ENCODE assay signal across 12 mouse cellular contexts in the genomic region with DNA sequence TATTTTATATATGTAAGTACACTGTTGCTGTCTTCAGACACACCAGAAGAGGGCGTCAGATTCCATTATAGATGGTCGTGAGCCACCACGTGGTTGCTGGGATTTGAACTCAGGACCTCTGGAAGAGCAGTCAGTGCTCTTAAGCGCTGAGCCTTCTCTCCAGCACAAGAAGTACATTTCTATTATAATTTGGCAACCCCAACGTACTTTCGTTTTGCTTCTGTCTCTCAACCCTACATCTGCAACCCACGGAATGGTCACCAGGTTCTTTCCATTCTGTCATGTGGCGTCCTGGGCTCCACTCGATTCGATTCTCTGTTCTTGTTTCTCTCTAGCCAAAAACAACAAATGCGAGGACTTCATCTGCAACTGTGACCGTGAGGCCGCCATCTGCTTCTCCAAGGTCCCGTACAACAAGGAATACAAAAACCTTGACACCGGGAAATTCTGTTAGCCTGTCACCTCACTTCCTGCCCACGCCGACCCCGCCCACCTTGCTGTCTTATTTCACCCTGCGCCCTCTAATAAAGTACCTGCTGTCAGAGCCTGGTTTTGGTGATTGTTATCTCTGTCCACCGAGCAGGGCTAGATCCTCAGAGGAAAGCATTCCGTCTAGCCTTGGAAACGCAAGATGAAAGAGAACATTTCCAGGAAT. TPM values are rescaled to one million over a fixed set of nuclear protein-coding genes. Genes with fewer than 3 reads are reported as not detected.
DNase-seq lines count a peak whose midpoint lies in the region; ATAC-seq and TF ChIP-seq lines count a peak whose summit lies in the region.
"Had no signal": no experiment of that assay in that cellular context is flagged by ENCODE, and none has a peak within 500 bp of the region (broad histone marks: within the 10 kb centered on the region; RNA-seq: fewer than 3 reads in every experiment).

No protein-coding gene starts in this region.

- TF ChIP-seq EP300 in stomach, postnatal 0 days (optimal IDR thresholded peaks at IDR 0.05), result no peak

- no peaks in the 10 kb centered on the region for H3K9me3 ChIP-seq in forebrain, embryonic 11.5 days (ENCODE audit: control insufficient read depth, low read length)
- H3K9me3 ChIP-seq in forebrain, embryonic 16.5 days (ENCODE audit: control insufficient read depth, low read length), result no peaks in the 10 kb centered on the region
- no peaks in the 10 kb centered on the region for H3K9me3 ChIP-seq in stomach, postnatal 0 days (ENCODE audit: control insufficient read depth, low read length)
- H3K9me3 ChIP-seq: limb, embryonic 13.5 days had no signal

- no peak overlapping the region for H3K4me3 ChIP-seq in forebrain, embryonic 11.5 days (ENCODE audit: low read depth, low read length)
- H3K4me3 ChIP-seq in forebrain, embryonic 16.5 days (replicated peaks; ENCODE audit: low read length), result no peak overlapping the region
- H3K4me3 ChIP-seq in spleen, adult 2 months (ENCODE audit: extremely low read depth, insufficient read depth, insufficient read length), result peak overlapping the region; percentile 47; the same call in 1 of the 2 replicates
- H3K4me3 ChIP-seq in bone marrow macrophage, adult 2 months (ENCODE audit: insufficient read depth, low read length), result 0 out of 2 replicates have a peak overlapping the region, but pooled peaks have one; percentile 7
- H3K4me3 ChIP-seq in stomach, postnatal 0 days (ENCODE audit: low read depth, low read length), result no peak overlapping the region
- H3K4me3 ChIP-seq: limb, embryonic 13.5 days had no signal

- H3K4me1 ChIP-seq in forebrain, embryonic 11.5 days (replicated peaks; ENCODE audit: control insufficient read depth, insufficient read depth, low read length), result peaks cover 2% of the 10 kb centered on the region; the same call in 1 of the 2 replicates
- peaks cover 11% of the 10 kb centered on the region for H3K4me1 ChIP-seq in forebrain, embryonic 16.5 days (replicated peaks; ENCODE audit: control insufficient read depth, insufficient read depth, low read length)
- H3K4me1 ChIP-seq in spleen, adult 2 months (ENCODE audit: control insufficient read depth, insufficient read depth, insufficient read length), result no peaks in the 10 kb centered on the region
- 0 out of 2 replicates have a peak, but pooled peaks cover 2% of the 10 kb centered on the region for H3K4me1 ChIP-seq in bone marrow macrophage, adult 2 months (ENCODE audit: control insufficient read depth, insufficient read depth, low read length)
- 0 out of 2 replicates have a peak, but pooled peaks cover 2% of the 10 kb centered on the region for H3K4me1 ChIP-seq in stomach, postnatal 0 days (replicated peaks; ENCODE audit: control insufficient read depth, insufficient read depth)

- TF ChIP-seq CTCF in spleen, adult 2 months (IDR thresholded peaks at IDR 0.05; ENCODE audit: extremely low read depth, insufficient read depth, insufficient read length, insufficient replicate concordance), result no peak
- TF ChIP-seq CTCF in bone marrow macrophage, adult 2 months (IDR thresholded peaks at IDR 0.05; ENCODE audit: low read depth, low read length), result no peak
- no peak for TF ChIP-seq CTCF in stomach, postnatal 0 days (IDR thresholded peaks at IDR 0.05; ENCODE audit: low read depth)

- peaks cover under 1% of the 10 kb centered on the region; the same call in 1 of the 2 replicates for H3K27me3 ChIP-seq in forebrain, embryonic 11.5 days (ENCODE audit: control insufficient read depth, insufficient read depth, low read length)
- H3K27me3 ChIP-seq in forebrain, embryonic 16.5 days (replicated peaks; ENCODE audit: control insufficient read depth, insufficient read depth, low read length), result no peaks in the 10 kb centered on the region
- no peaks in the 10 kb centered on the region for H3K27me3 ChIP-seq in spleen, adult 2 months (ENCODE audit: control insufficient read depth, insufficient read depth, low read length)
- H3K27me3 ChIP-seq in splenic B cell, adult 2 months (ENCODE audit: control insufficient read depth, insufficient read depth, low read length, poor library complexity, severe bottlenecking), result no peaks in the 10 kb centered on the region
- no peaks in the 10 kb centered on the region for H3K27me3 ChIP-seq in stomach, postnatal 0 days (ENCODE audit: control insufficient read depth, insufficient read depth, low read length)
- H3K27me3 ChIP-seq: limb, embryonic 13.5 days had no signal

- no peaks in the 10 kb centered on the region for H3K36me3 ChIP-seq in forebrain, embryonic 11.5 days (ENCODE audit: control insufficient read depth, insufficient read depth, low read length)
- no peaks in the 10 kb centered on the region for H3K36me3 ChIP-seq in forebrain, embryonic 16.5 days (ENCODE audit: control insufficient read depth, insufficient read depth)
- peaks cover 2% of the 10 kb centered on the region for H3K36me3 ChIP-seq in spleen, adult 2 months (ENCODE audit: control insufficient read depth, insufficient read depth, low read length)
- no peaks in the 10 kb centered on the region for H3K36me3 ChIP-seq in splenic B cell, adult 2 months (ENCODE audit: control insufficient read depth, insufficient read depth, low read length, poor library complexity, severe bottlenecking)
- H3K36me3 ChIP-seq in stomach, postnatal 0 days (ENCODE audit: control insufficient read depth, insufficient read depth, low read length), result no peaks in the 10 kb centered on the region

- no peak for ATAC-seq in forebrain, embryonic 11.5 days (replicated peaks; ENCODE audit: low FRiP score)
- ATAC-seq in forebrain, embryonic 16.5 days, result no peak
- no peak for ATAC-seq in stomach, postnatal 0 days (ENCODE audit: low FRiP score, low TSS enrichment)

- H3K9ac ChIP-seq in forebrain, embryonic 11.5 days (ENCODE audit: low read length), result no peak overlapping the region
- H3K9ac ChIP-seq in forebrain, embryonic 16.5 days (replicated peaks; ENCODE audit: low read depth, low read length), result no peak overlapping the region
- no peak overlapping the region for H3K9ac ChIP-seq in stomach, postnatal 0 days (ENCODE audit: low read length)
- H3K9ac ChIP-seq: limb, embryonic 13.5 days had no signal

- WGBS in forebrain, embryonic 11.5 days, result 80% methylated on average over 22 of the region's 22 CpGs
- WGBS in forebrain, embryonic 16.5 days, result 76% methylated on average over 22 of the region's 22 CpGs
- WGBS in spleen, adult 2 months, result 49% methylated on average over 22 of the region's 22 CpGs
- WGBS in stomach, postnatal 0 days, result 68% methylated on average over 22 of the region's 22 CpGs

- no peak overlapping the region for H3K4me2 ChIP-seq in forebrain, embryonic 11.5 days (ENCODE audit: low read depth, low read length, severe bottlenecking)
- no peak overlapping the region for H3K4me2 ChIP-seq in forebrain, embryonic 16.5 days (ENCODE audit: low read length)
- no peak overlapping the region for H3K4me2 ChIP-seq in stomach, postnatal 0 days (replicated peaks; ENCODE audit: low read depth)
- H3K4me2 ChIP-seq: limb, embryonic 13.5 days had no signal

- peak; percentile 45 for DNase-seq in forebrain, embryonic 11.5 days (ENCODE audit: low spot score)
- DNase-seq in spleen, adult 2 months (ENCODE audit: low read depth in 1 of 2, low spot score in 2 of 2), result no peak
- no peak for DNase-seq in spleen, postnatal 4 days (ENCODE audit: low spot score in 2 of 2)
- peak; percentile 55 for DNase-seq in splenic B cell, adult 2 months (ENCODE audit: low read depth, low spot score)
- DNase-seq in stomach, postnatal 0 days (ENCODE audit: low spot score), result no peak
- no peak for DNase-seq in cerebellum, postnatal 4 days (ENCODE audit: low spot score in 2 of 2)
- DNase-seq: cerebellum, adult 8-10 months had no signal

- no peak overlapping the region for H3K27ac ChIP-seq in forebrain, embryonic 11.5 days (ENCODE audit: low read depth, low read length)
- no peak overlapping the region for H3K27ac ChIP-seq in forebrain, embryonic 16.5 days (ENCODE audit: low read length)
- H3K27ac ChIP-seq in spleen, adult 2 months (ENCODE audit: insufficient read depth, low read length), result no peak overlapping the region
- H3K27ac ChIP-seq in bone marrow macrophage, adult 2 months (ENCODE audit: insufficient read depth, low read depth, low read length), result no peak overlapping the region
- no peak overlapping the region for H3K27ac ChIP-seq in stomach, postnatal 0 days (replicated peaks)
- H3K27ac ChIP-seq: limb, embryonic 13.5 days had no signal

- no peak for TF ChIP-seq POLR2A in spleen, adult 2 months (IDR thresholded peaks at IDR 0.05; ENCODE audit: low read depth, low read length)
- no peak for TF ChIP-seq POLR2A in bone marrow macrophage, adult 2 months (IDR thresholded peaks at IDR 0.05; ENCODE audit: borderline replicate concordance, low read depth, low read length)

RNA-seq across cellular contexts. Expression of gene Pla2g1b, which starts 8.2 kb away (rescaled TPM):
- polyA plus RNA-seq in forebrain, embryonic 11.5 days (2014; fragmentation: Nextera tagmentation; extraction: Ambion mirVana), result not detected in 2 replicates
- not detected in 2 replicates for polyA plus RNA-seq in forebrain, embryonic 16.5 days (2015; fragmentation: Nextera tagmentation; extraction: Ambion mirVana)
- polyA plus RNA-seq in spleen, adult 2 months (2012; rRNA removed), result 284 and 435 TPM in 2 replicates
- not detected in 2 replicates for polyA plus RNA-seq in bone marrow macrophage, adult 2 months (2012; ENCODE audit: insufficient read depth, insufficient read length, missing spikeins)
- 464 and 489 TPM in 2 replicates for polyA plus RNA-seq in stomach, postnatal 0 days (2015; fragmentation: Nextera tagmentation; extraction: Ambion mirVana)
- polyA plus RNA-seq: embryonic facial prominence, embryonic 14.5 days; limb, embryonic 13.5 days; neural tube, embryonic 11.5 days had no signal

RNA-seq across cellular contexts. Expression of gene Sirt4, which starts 10.2 kb away (rescaled TPM):
- 20.6 and 22.0 TPM in 2 replicates for polyA plus RNA-seq in forebrain, embryonic 11.5 days (2014; fragmentation: Nextera tagmentation; extraction: Ambion mirVana)
- 32.7 and 37.6 TPM in 2 replicates for polyA plus RNA-seq in forebrain, embryonic 16.5 days (2015; fragmentation: Nextera tagmentation; extraction: Ambion mirVana)
- 19.6 and 28.2 TPM in 2 replicates for polyA plus RNA-seq in spleen, adult 2 months (2012; rRNA removed)
- polyA plus RNA-seq in bone marrow macrophage, adult 2 months (2012; ENCODE audit: insufficient read depth, insufficient read length, missing spikeins), result 15.6 and 17.8 TPM in 2 replicates
- polyA plus RNA-seq in stomach, postnatal 0 days (2015; fragmentation: Nextera tagmentation; extraction: Ambion mirVana), result 10.1 and 11.5 TPM in 2 replicates

RNA-seq across cellular contexts. Expression of gene Pxn, which starts 32.2 kb away (rescaled TPM):
- polyA plus RNA-seq in forebrain, embryonic 11.5 days (2014; fragmentation: Nextera tagmentation; extraction: Ambion mirVana), result 11.9 and 12.3 TPM in 2 replicates
- polyA plus RNA-seq in forebrain, embryonic 16.5 days (2015; fragmentation: Nextera tagmentation; extraction: Ambion mirVana), result 20.6 and 22.5 TPM in 2 replicates
- polyA plus RNA-seq in spleen, adult 2 months (2012; rRNA removed), result 63.8 and 76.1 TPM in 2 replicates
- polyA plus RNA-seq in bone marrow macrophage, adult 2 months (2012; ENCODE audit: insufficient read depth, insufficient read length, missing spikeins), result 109 and 121 TPM in 2 replicates
- polyA plus RNA-seq in stomach, postnatal 0 days (2015; fragmentation: Nextera tagmentation; extraction: Ambion mirVana), result 21.1 and 25.8 TPM in 2 replicates

RNA-seq across cellular contexts. Expression of gene Msi1, which starts 44.9 kb away (rescaled TPM):
- polyA plus RNA-seq in forebrain, embryonic 11.5 days (2014; fragmentation: Nextera tagmentation; extraction: Ambion mirVana), result 202 and 219 TPM in 2 replicates
- polyA plus RNA-seq in forebrain, embryonic 16.5 days (2015; fragmentation: Nextera tagmentation; extraction: Ambion mirVana), result 53.9 and 62.2 TPM in 2 replicates
- polyA plus RNA-seq in spleen, adult 2 months (2012; rRNA removed), result 0.47 and 1.1 TPM in 2 replicates
- 0.44 TPM in 1 of 2 replicates, not detected in the other for polyA plus RNA-seq in bone marrow macrophage, adult 2 months (2012; ENCODE audit: insufficient read depth, insufficient read length, missing spikeins)
- polyA plus RNA-seq in stomach, postnatal 0 days (2015; fragmentation: Nextera tagmentation; extraction: Ambion mirVana), result 3.2 and 3.6 TPM in 2 replicates

Comparison
In these comparisons a context has a peak if more than half of its experiments do, and no peak if none do; other contexts are left out.
1. DNase-seq: peak in forebrain, embryonic 11.5 days (single experiment) and splenic B cell, adult 2 months (single experiment); none in spleen, adult 2 months (0 of 2), spleen, postnatal 4 days (0 of 2), stomach, postnatal 0 days (single experiment) and cerebellum, postnatal 4 days (0 of 2).
2. H3K4me3 ChIP-seq: peak in spleen, adult 2 months (single experiment) and bone marrow macrophage, adult 2 months (single experiment); none in forebrain, embryonic 11.5 days (single experiment), forebrain, embryonic 16.5 days (single experiment) and stomach, postnatal 0 days (single experiment).
3. RNA of gene Pla2g1b, which starts 8.2 kb away (polyA plus RNA-seq): 464 to 489 TPM in stomach, postnatal 0 days and 284 to 435 TPM in spleen, adult 2 months; not detected in forebrain, embryonic 11.5 days, not detected in forebrain, embryonic 16.5 days and not detected in bone marrow macrophage, adult 2 months; every median in the first group is over 100 times any median in the second.